Mouse (Mus musculus): ENCODE measurements around the gene Itpk1.

- TF ChIP-seq CTCF (IDR thresholded peaks at IDR 0.05; ENCODE audit: borderline replicate concordance, control insufficient read depth, extremely low read depth, insufficient read depth, low read length, poor library complexity) (no peak), POLR2A (IDR thresholded peaks at IDR 0.05; ENCODE audit: control insufficient read depth, extremely low read depth, insufficient read depth, low read length, poor library complexity) (no peak)
These were observed 79.0 kb downstream of the Itpk1 start for GRCm38 (mm10) chr12:102625717-102626116.
